Mouse (Mus musculus) liver, embryonic 14.5 days (tissue): ENCODE measurements around the gene Smim13.

Experiments
- CTCF ChIP-seq: IDR thresholded peaks from 2 replicates; pipeline ENCODE4 v1.5.1; 2016; ENCODE audit warnings: antibody characterized with exemption, low read depth, control low read depth
- EP300 ChIP-seq: IDR thresholded peaks from 2 replicates; pipeline ENCODE4 v1.6.1; 2016; ENCODE audit warnings: antibody characterized with exemption, low read depth

- TF ChIP-seq CTCF (no peak), EP300 (no peak)
Measured at GRCm38 (mm10) chr13:41235181-41235580, 14.5 kb upstream of the Smim13 start.
